Mouse (Mus musculus): ENCODE data around the gene Myoc. TPM values are rescaled to one million over a fixed set of nuclear protein-coding genes. Genes with fewer than 3 reads are reported as not detected.

Gene Myoc
- polyA plus RNA-seq (2012; fragmentation: generic; extraction: Trizol): not detected

GRCm38 (mm10) chr1:162639051-162639750 is at the start of gene Myoc:
Myoc (plus strand) TSS chr1:162639155.
- no peak within 1 kb of the TSS for H3K4me3 ChIP-seq
- no peak within 1 kb of the TSS for H3K4me2 ChIP-seq (ENCODE audit: low read depth)
- no peak within 1 kb of the TSS for H3ac ChIP-seq (ENCODE audit: control insufficient read depth, insufficient read length)
- H3K36me3 ChIP-seq (ENCODE audit: control insufficient read depth, insufficient read depth): no peaks in the 10 kb centered on the region
- H3K27me3 ChIP-seq (ENCODE audit: control insufficient read depth, insufficient read depth, insufficient read length): peaks cover 9% of the 10 kb centered on the region
- H3K79me2 ChIP-seq (ENCODE audit: control insufficient read depth, insufficient read depth): no peaks in the 10 kb centered on the region
- no peak for TF ChIP-seq TCF12 (IDR thresholded peaks at IDR 0.05; ENCODE audit: insufficient read depth, poor library complexity, severe bottlenecking)
- no peak for TF ChIP-seq E2F4 (IDR thresholded peaks at IDR 0.05; ENCODE audit: insufficient read depth)
- TF ChIP-seq MYOG (IDR thresholded peaks at IDR 0.05; ENCODE audit: control insufficient read depth in 1 of 3, insufficient read depth in 1 of 3, insufficient read length in 2 of 3, low read depth in 2 of 3): no peak
- TF ChIP-seq CEBPB (IDR thresholded peaks at IDR 0.05; ENCODE audit: insufficient read depth, poor library complexity, severe bottlenecking): no peak

DNA sequence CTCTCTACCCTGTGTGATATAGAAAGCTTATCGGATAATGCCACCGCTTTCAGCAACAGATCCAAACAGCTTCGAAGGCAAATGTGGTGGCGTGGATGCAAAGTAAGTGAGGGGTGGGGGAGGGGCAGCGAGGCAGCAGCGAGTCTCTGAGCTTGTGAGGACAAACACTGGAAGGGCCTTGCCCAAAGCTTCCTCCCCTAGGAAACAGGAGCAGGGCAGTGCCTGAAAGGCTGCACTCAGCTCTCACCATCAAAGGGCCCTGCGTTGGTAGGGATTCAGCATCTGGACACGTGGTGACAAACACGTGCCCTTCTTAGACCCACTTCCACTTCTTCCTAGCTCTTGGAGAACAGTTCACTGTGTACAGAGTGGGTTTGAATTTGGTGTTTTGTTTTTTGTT is 49.5 kb upstream of the Myoc start:
- Histone ChIP-seq H3K4me3 (no peak overlapping the region), H3K36me3 (ENCODE audit: control insufficient read depth, insufficient read depth) (peaks cover 35% of the 10 kb centered on the region), H3K79me2 (ENCODE audit: control insufficient read depth, insufficient read depth) (no peaks in the 10 kb centered on the region), H3K4me2 (ENCODE audit: low read depth) (no peak overlapping the region), H3ac (ENCODE audit: control insufficient read depth, insufficient read length) (no peak overlapping the region), H3K27me3 (ENCODE audit: control insufficient read depth, insufficient read depth, insufficient read length) (no peaks in the 10 kb centered on the region)
- TF ChIP-seq CEBPB (IDR thresholded peaks at IDR 0.05; ENCODE audit: insufficient read depth, poor library complexity, severe bottlenecking) (no peak), POLR2AphosphoS2 (IDR thresholded peaks at IDR 0.05; ENCODE audit: insufficient read length, low read depth) (no peak), SRF (IDR thresholded peaks at IDR 0.05; ENCODE audit: control insufficient read depth, insufficient read length, low read depth) (no peak), MYOG (IDR thresholded peaks at IDR 0.05; ENCODE audit: control insufficient read depth in 1 of 3, insufficient read depth in 1 of 3, insufficient read length in 2 of 3, low read depth in 2 of 3) (no peak), TCF3 (IDR thresholded peaks at IDR 0.05; ENCODE audit: insufficient read length, low read depth) (no peak), POLR2A (IDR thresholded peaks at IDR 0.05; ENCODE audit: insufficient read length, low read depth) (no peak), TCF12 (IDR thresholded peaks at IDR 0.05; ENCODE audit: insufficient read depth, poor library complexity, severe bottlenecking) (no peak), MAX (IDR thresholded peaks at IDR 0.05; ENCODE audit: low read depth) (no peak), USF1 (IDR thresholded peaks at IDR 0.05; ENCODE audit: low read depth) (no peak), E2F4 (IDR thresholded peaks at IDR 0.05; ENCODE audit: insufficient read depth) (no peak), REST (IDR thresholded peaks at IDR 0.05; ENCODE audit: insufficient read depth, insufficient read length) (no peak), MYOD1 (IDR thresholded peaks at IDR 0.05; ENCODE audit: control insufficient read depth in 1 of 3, insufficient read length in 2 of 3, low read depth in 2 of 3) (no peak)

- Histone ChIP-seq H3K4me3 (no peak overlapping the region), H3K4me2 (ENCODE audit: low read depth) (no peak overlapping the region), H3K36me3 (ENCODE audit: control insufficient read depth, insufficient read depth) (peaks cover 38% of the 10 kb centered on the region), H3K27me3 (ENCODE audit: control insufficient read depth, insufficient read depth, insufficient read length) (no peaks in the 10 kb centered on the region), H3ac (ENCODE audit: control insufficient read depth, insufficient read length) (no peak overlapping the region), H3K79me2 (ENCODE audit: control insufficient read depth, insufficient read depth) (no peaks in the 10 kb centered on the region)
- no peak for TF ChIP-seq MYOD1 (IDR thresholded peaks at IDR 0.05; ENCODE audit: control insufficient read depth in 1 of 3, insufficient read length in 2 of 3, low read depth in 2 of 3)
- no peak for TF ChIP-seq MAX (IDR thresholded peaks at IDR 0.05; ENCODE audit: low read depth)
- no peak for TF ChIP-seq REST (IDR thresholded peaks at IDR 0.05; ENCODE audit: insufficient read depth, insufficient read length)
- no peak for TF ChIP-seq POLR2AphosphoS2 (IDR thresholded peaks at IDR 0.05; ENCODE audit: insufficient read length, low read depth)
- TF ChIP-seq TCF3 (IDR thresholded peaks at IDR 0.05; ENCODE audit: insufficient read length, low read depth): no peak
- TF ChIP-seq USF1 (IDR thresholded peaks at IDR 0.05; ENCODE audit: low read depth): no peak
- TF ChIP-seq SRF (IDR thresholded peaks at IDR 0.05; ENCODE audit: control insufficient read depth, insufficient read length, low read depth): no peak
Measured at GRCm38 (mm10) chr1:162590415-162590997, 48.4 kb upstream of the Myoc start.

GRCm38 (mm10) chr1:162597379-162598102 is 41.4 kb upstream of the Myoc start:
- Histone ChIP-seq H3K27me3 (ENCODE audit: control insufficient read depth, insufficient read depth, insufficient read length) (no peaks in the 10 kb centered on the region), H3K4me2 (ENCODE audit: low read depth) (no peak overlapping the region), H3K36me3 (ENCODE audit: control insufficient read depth, insufficient read depth) (peaks cover 46% of the 10 kb centered on the region), H3K4me3 (no peak overlapping the region), H3ac (ENCODE audit: control insufficient read depth, insufficient read length) (no peak overlapping the region), H3K79me2 (ENCODE audit: control insufficient read depth, insufficient read depth) (no peaks in the 10 kb centered on the region)
- no peak for TF ChIP-seq TCF12 (IDR thresholded peaks at IDR 0.05; ENCODE audit: insufficient read depth, poor library complexity, severe bottlenecking)
- peak in 1 of 3 experiments; percentile 5 for TF ChIP-seq MYOD1 (IDR thresholded peaks at IDR 0.05; ENCODE audit: control insufficient read depth in 1 of 3, insufficient read length in 2 of 3, low read depth in 2 of 3)
- TF ChIP-seq MYOG (IDR thresholded peaks at IDR 0.05; ENCODE audit: control insufficient read depth in 1 of 3, insufficient read depth in 1 of 3, insufficient read length in 2 of 3, low read depth in 2 of 3): no peak
- no peak for TF ChIP-seq SRF (IDR thresholded peaks at IDR 0.05; ENCODE audit: control insufficient read depth, insufficient read length, low read depth)
- TF ChIP-seq USF1 (IDR thresholded peaks at IDR 0.05; ENCODE audit: low read depth): no peak
- TF ChIP-seq REST (IDR thresholded peaks at IDR 0.05; ENCODE audit: insufficient read depth, insufficient read length): no peak
